Mouse (Mus musculus): Measurements from ENCODE around the gene Zfp618.

Gene Zfp618

DNA sequence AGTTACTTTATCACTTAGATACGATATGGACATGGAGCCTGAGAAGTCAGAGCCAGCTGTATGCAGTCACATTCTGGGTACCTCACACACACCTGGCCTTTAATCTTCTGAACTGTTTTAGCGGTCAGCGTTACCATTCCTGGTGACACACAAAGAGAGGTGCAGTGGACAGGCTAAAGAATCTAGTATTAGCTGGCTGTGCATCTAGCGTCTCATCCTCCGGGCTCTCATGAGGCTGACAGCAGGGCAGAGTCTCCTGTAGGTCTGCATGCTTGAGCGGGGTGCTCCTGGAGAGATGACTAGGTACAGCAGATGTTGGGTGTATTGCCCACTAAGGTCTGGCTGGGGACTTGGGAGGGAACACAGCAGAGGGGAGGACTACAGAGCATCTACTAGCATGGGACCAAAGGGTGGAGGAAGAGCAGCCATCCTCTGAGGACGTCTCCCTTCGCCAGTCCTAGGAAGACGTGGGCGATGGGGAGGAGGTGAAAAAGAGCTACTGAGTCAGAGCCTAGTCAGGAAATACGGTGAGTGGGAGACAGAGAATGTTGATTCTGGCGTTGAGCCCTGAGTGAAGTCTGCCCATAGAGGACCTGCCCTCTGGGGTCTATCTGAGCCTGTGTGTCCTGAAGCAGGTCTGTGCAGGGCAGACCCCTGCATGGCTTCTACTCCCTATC is 103.3 kb downstream of the Zfp618 start:
- DNase-seq (ENCODE audit: low read depth), result no peak

- no peak for DNase-seq (ENCODE audit: low read depth)
Observed at GRCm38 (mm10) chr4:63071413-63072260, 106.3 kb downstream of the Zfp618 start.

GRCm38 (mm10) chr4:63073139-63073538 is 107.8 kb downstream of the Zfp618 start:
- peak; percentile 17 for DNase-seq (ENCODE audit: low read depth)

GRCm38 (mm10) chr4:63079159-63079558 is 113.8 kb downstream of the Zfp618 start:
- DNase-seq (ENCODE audit: low read depth), result no peak

- no peak for DNase-seq (ENCODE audit: low read depth)
Observed at GRCm38 (mm10) chr4:63084473-63084889, 119.1 kb downstream of the Zfp618 start.

- DNase-seq (ENCODE audit: low read depth), result peak; percentile 35
Observed at GRCm38 (mm10) chr4:63089484-63089883, 124.1 kb downstream of the Zfp618 start.

DNA sequence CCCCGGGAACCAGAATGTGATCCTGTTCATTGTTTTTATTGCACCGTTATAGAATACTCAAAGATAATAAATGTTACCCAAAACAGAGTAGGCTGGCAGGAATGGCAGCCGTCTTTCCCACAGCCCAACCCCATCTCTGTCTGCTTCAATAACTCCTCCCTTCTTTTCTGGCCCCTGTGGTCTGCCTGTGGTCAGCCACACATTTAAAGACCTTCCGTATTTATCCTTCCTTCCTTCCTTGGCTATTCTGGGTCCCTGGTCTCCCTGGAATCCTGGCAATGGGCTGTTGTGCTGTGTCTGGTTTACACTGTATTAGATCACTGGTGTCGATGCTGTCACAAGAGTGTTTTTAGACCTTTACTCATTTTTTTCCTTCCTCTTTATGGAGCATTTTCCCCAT is 125.8 kb downstream of the Zfp618 start:
- DNase-seq (ENCODE audit: low read depth), result no peak

DNA sequence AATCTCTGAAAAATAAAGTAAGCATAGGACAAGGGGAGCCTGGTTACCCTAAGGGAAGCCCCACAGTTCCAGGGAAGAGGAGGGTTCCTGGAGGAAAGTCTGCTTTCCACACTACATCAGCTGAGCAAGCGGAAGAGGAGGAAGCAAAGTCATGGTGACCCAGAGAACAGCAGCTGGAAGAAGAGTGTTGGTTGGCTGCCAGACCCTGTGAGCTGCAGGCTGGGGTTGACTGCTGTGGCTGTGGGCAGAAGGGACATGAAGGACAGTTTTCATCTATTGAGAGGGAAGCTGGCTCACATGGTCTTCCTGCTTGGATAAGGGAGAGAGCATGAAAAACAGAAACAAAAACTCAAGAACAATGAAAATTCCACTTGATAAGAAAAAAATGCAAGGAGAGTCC is 132.2 kb downstream of the Zfp618 start:
- no peak for DNase-seq (ENCODE audit: low read depth)

DNA sequence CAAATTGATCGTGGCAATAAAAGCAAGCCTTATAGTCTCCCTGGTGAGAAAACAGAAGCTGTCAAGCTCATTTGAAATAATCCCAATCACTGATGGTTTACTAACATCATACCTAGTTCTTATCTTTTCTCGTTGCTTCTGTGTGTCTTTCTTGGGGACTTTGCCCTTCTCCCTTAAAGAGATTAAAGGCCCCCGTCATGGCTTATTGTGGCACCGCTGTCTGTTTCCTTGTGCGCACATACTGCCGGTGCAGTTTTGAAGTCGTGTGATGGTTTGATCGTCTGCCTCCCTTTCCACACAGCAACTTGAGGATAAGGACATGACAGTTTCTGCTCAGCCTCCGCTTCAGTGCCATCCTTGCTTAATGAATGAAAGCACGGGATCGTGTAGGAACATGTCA is 135.1 kb downstream of the Zfp618 start:
- no peak for DNase-seq (ENCODE audit: low read depth)

DNA sequence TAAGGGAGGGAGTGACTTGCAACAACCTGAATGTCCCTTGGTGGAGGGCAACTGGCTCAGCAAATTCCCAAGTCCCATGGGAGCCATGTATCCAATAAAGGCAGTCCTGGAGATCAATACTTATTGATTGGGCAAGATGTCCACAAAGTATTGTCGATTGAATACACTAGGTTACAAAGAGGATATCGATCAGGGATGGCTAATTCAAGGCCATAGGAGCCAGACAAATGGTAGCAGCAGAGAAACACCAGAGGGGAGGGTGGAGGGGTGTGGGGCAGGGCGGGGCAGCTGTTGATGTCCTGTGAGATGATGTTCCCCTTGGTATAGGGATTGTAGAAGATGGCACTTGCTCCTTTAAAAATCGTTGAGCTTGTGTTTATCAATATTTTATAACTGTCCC is 136.7 kb downstream of the Zfp618 start:
- no peak for DNase-seq (ENCODE audit: low read depth)

DNA sequence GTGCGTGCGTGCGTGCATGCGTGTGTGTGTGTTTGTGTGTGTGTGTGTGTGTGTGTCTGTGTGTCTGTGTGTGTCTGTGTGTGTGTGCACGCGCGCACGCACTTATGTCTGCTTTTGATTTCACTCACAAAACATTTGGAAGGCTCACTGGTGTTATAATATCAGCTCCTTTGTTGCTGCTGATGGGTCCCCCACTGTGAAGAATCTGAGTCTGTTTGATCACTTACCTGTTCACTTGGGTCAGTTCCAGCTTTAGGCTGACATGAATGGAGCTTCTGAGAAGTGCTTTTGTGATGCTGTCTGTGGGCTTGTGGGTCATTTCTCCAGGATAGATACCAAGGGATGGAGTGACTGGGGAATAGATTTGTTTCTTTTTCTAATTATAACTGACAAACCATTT is 140.3 kb downstream of the Zfp618 start:
- DNase-seq (ENCODE audit: low read depth), result no peak

- DNase-seq (ENCODE audit: low read depth), result peak; percentile 81
Observed at GRCm38 (mm10) chr4:63118639-63119437, 153.5 kb downstream of the Zfp618 start.

- no peak for DNase-seq (ENCODE audit: low read depth)
Observed at GRCm38 (mm10) chr4:63124861-63125466, 159.6 kb downstream of the Zfp618 start.

GRCm38 (mm10) chr4:63129891-63130624 is 164.7 kb downstream of the Zfp618 start:
- DNase-seq (ENCODE audit: low read depth), result no peak

GRCm38 (mm10) chr4:63147268-63147667 is 181.9 kb downstream of the Zfp618 start:
- DNase-seq (ENCODE audit: low read depth), result peak; percentile 19

GRCm38 (mm10) chr4:63151127-63151526 is 185.8 kb downstream of the Zfp618 start:
- no peak for DNase-seq (ENCODE audit: low read depth)

DNA sequence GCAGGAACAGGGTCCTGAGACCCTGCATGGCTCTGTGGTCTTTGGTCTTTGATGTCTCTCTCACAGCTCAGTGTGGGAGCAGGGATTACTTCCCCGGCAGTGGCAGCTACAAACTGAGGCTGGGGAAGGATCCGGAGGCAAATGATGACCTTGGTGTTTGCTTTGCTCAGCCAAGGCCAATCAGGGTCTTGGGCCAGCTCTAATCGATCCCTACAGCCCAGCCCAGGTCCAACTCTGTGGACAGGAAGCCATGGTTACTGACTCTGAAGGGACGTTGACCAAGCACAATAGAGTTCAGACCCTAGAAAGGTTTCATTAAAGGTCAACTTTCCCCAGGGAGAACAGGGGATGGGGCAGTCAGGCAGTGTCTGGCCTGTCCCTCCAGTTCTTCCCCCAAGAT is 188.7 kb downstream of the Zfp618 start:
- no peak for DNase-seq (ENCODE audit: low read depth)

GRCm38 (mm10) chr4:63154699-63155098 is 189.3 kb downstream of the Zfp618 start, which contains the start of gene Ambp:
Ambp (minus strand) TSS chr4:63154799.
- no peak for DNase-seq (ENCODE audit: low read depth)

DNA sequence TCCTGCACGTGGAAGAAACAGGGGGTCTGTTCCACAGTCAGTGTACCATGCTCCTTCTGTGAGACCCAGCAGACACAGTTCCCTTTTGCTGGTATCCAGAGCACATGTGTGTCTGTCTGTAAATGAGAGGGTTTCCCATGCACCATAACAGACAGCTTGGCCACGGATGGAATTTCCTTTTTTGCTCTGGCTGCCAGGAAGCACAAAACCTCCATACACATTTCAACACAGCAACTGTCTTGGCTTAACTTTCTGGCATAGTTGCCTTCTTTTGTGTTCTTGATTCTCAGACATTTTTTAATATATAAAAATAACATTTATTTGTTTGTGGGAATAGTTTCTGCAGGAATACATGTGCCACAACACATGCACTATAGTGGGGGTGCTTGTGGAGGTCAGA is 190.2 kb downstream of the Zfp618 start:
- no peak for DNase-seq (ENCODE audit: low read depth)

DNA sequence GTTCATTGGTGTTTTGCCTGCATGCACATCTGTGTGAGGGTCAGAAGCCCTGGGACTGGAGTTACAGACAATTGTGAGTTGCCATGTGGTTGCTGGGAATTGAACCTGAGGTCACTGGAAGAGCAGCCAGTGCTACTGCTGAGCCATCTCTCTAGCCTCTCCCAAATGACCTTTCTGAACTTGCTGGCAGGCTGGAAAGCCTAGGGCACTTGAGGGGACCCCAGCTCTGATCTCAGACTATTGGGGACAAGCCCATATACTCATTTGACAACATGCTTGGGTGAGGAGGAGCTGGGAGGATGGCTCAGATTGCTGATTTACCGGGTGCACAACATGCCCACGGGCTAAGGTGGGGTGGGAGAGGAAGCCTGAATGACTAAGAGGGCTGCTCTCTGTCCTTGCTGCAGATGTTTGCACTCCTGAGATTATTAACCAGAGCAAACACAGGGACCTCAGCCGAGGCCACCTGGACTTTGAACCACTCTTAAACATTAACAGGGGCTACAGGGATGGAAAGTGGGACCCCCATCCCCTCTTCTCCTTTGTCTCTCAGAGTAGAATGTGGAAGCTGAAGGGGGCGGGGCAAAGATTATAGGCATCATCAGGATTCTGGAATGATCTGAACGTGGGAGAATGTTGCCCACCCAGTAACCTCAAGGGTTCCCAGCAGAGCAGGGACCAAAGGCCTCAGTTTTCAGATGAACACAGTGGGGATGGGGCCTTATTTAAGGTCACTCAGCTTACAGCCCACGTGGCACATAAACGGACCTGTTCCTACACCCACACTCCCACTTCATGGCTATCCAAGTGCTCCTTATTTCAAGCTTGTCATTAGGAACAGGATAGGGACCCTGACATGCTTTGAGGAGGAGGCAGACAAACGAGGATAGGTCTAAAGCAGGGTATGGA is 191.6 kb downstream of the Zfp618 start:
- no peak for DNase-seq (ENCODE audit: low read depth)
